Mouse (Mus musculus) kidney, adult 2 months (tissue): Measurements from ENCODE around the gene Ffar2.

Source experiments
- CTCF ChIP-seq: fragments of 200-500 bp; conservative IDR thresholded peaks from 2 replicates; pipeline ENCODE4 v1.5.1; 2011; ENCODE audit warnings: low read depth, mild to moderate bottlenecking, control low read depth, low read length, moderate library complexity, mixed read lengths; ENCODE audit not compliant: insufficient read depth, insufficient read length
- POLR2A ChIP-seq: fragments of 200-500 bp; IDR thresholded peaks from one replicate; pipeline ENCODE4 v1.6.1; 2011; ENCODE audit warnings: low read depth, low read length, control low read depth

- TF ChIP-seq POLR2A (no peak), CTCF (no peak)
Observed at GRCm38 (mm10) chr7:30856078-30856477, 32.5 kb upstream of the Ffar2 start, which contains the start of gene Ffar3.
